Mouse (Mus musculus) naive thymus-derived CD4-positive, alpha-beta T cell, adult 2 months (primary cell): ENCODE measurements around the gene Mrps27.
"Not testable (repeated sequence)": the region's sequence is repeated elsewhere in the genome, so short reads cannot be mapped to it uniquely, and the experiment has no call there.

Experiments
- DNase-seq: peaks from one replicate; pipeline ENCODE4 v3.0.0-alpha.2; 2011; ENCODE audit warnings: low read depth

Gene Mrps27

DNA sequence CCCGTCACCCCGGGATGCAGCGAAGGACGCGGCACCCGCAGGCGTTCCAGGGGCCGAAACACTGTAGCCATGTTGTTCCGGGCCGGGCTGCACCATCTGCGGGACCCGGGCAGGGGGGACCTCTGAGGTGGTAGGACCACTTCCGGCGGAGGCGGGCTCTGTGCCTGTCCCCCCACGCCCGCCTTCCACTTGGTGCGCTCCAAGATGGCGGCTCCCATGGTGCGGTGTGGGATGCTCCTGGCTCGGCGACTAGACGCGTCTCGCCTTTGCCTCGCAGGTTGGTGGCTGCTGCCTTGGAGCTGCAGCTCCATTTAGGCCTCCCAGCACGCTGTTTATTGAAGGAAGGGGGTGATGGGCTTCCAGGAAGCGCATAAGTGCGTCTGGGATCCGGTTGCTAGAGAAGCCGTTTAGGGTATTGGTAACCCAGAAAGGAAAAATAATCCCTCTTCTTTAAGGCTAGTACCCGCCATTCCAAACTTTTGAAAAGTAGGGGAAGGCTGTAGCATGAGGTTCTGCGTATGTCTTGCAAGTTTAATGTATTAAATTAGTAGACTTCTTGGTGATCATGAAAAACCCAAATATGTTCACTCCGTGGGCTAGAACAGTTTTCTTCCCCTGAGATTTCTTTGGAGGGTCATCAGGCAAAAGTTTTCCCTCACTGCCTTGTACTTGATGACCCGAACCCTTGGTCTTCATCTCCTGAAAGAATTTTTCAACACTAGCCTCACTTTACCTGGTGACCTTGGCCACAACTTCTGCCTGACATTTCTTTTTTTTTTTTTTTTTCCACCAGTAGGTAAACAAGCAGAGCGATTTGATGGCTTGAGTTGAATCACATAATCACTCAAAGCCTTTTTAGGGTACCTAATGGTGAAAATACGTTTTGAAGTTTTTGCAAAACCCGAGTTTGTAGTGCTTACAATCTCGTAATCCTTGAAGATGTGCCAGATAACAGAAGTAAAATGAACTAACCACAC lies at the start of gene Mrps27, which contains the start of gene Ptcd2:
Gene Mrps27 (plus strand): TSS at position 188 of the 977 bp plus-strand sequence.
Gene Ptcd2 (minus strand): TSS at position 107 of the 977 bp plus-strand sequence.
- DNase-seq = peak; percentile 95

- no peak for DNase-seq
Observed at GRCm38 (mm10) chr13:99299921-99300320, 44.7 kb upstream of the Mrps27 start.

DNA sequence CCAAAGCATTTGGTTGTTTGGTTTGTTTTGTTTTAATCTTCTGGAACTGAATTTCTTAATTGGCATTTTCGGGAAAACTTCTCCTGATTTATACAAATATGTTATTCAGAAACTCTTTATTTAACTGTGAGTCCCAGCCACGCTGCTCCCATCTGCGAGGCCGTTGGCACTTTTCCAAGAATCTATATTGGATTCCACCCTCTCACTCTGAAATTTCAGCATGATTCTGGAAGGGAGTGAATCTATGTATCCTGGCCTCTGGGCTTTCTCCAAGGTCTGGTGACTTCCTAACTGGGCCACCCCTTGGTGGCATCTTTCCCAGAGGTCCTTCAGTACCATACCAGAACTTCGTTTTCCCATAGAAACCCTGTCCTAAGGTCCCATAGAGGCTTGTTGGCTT lies 40.7 kb upstream of the Mrps27 start:
- no peak for DNase-seq

- no peak for DNase-seq
Observed at GRCm38 (mm10) chr13:99304365-99304764, 40.2 kb upstream of the Mrps27 start.

- no peak for DNase-seq
Observed at GRCm38 (mm10) chr13:99305186-99305585, 39.4 kb upstream of the Mrps27 start.

- DNase-seq = no peak
Observed at GRCm38 (mm10) chr13:99306164-99306563, 38.4 kb upstream of the Mrps27 start.

GRCm38 (mm10) chr13:99307930-99308359 lies 36.6 kb upstream of the Mrps27 start:
- no peak for DNase-seq

GRCm38 (mm10) chr13:99308393-99308792 lies 36.2 kb upstream of the Mrps27 start:
- no peak for DNase-seq

DNA sequence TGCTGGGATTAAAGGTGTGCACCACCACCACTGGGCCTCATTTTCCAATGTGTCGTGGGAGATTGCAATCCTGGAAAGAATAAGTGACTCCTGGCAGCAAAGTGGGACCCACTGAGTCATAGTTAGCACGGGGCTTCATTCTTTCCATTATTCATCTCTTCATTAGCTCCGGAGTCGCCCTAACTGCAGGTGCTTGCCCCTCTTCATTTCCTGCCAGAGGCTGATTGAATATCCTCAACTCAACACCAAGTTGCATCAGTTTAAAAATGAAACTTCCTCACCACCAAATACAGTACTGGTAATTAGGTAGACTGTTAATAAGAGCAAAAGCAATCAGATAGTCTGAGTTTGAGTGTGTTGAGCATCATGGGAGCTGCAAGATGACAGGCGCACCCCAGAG lies 30.5 kb upstream of the Mrps27 start:
- DNase-seq = no peak

DNA sequence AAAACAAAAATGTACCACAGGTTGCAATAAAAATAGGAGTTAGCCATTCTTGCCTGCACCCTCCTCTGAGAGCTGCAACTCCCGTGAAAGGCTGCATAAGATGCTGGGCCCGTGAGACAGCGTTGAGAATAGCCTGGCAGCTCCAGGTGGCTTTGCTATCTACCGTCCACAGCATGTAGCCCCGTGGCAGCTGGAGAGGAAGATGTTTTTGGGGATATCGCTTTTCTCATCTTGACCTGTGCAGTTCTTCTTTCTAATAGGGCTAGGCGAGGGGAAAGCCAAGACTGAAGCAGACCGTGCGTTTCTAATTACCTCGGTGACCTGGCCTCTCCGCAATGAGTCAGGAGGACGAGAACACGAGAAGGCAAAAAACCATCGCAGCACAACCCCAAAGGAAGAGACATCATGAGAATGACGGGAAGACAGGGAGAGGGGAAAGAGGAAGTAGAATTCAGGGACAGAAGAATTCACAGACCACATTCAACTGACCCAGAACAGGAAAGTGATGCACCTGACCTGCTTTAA lies 29.9 kb upstream of the Mrps27 start:
- DNase-seq = no peak

GRCm38 (mm10) chr13:99316366-99316765 lies 28.2 kb upstream of the Mrps27 start:
- no peak for DNase-seq

DNA sequence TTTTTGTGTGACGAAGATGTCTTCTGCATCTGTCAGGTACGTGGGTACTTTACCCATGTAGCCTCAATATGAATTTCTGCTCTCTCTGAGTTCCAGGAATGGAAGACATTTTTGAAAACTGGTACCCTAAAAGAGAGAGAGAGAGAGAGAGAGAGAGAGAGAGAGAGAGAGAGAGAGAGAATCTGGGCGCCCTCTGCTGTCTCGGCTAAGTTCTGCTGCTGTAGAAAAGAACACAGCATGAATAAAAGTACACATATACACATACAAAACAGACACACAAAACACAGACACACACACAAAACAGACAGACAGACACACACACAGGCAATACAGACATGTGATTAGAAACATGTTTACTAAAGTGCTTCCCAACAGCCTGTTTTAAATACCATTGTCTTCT lies 27.5 kb upstream of the Mrps27 start:
- no peak for DNase-seq

DNA sequence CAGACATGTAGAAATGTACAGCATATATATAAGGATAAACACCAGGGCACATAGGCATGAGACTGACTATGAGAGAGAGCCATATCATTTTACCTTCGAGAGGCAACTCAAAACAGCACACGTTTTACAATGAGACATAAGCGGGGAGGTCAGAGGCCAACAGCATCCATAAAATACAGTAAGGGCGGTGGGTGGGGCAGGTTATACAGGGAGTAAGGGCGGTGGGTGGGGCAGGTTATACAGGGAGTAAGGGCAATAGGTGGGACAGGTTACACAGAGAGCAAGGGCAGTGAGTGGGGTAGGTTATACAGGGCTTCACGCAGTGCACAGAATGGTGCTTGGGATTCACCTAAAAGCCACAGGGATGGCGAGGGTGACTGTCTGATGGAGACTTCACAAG lies 24.1 kb upstream of the Mrps27 start:
- no peak for DNase-seq

- not testable (repeated sequence) for DNase-seq
Observed at GRCm38 (mm10) chr13:99322915-99323314, 21.7 kb upstream of the Mrps27 start.

DNA sequence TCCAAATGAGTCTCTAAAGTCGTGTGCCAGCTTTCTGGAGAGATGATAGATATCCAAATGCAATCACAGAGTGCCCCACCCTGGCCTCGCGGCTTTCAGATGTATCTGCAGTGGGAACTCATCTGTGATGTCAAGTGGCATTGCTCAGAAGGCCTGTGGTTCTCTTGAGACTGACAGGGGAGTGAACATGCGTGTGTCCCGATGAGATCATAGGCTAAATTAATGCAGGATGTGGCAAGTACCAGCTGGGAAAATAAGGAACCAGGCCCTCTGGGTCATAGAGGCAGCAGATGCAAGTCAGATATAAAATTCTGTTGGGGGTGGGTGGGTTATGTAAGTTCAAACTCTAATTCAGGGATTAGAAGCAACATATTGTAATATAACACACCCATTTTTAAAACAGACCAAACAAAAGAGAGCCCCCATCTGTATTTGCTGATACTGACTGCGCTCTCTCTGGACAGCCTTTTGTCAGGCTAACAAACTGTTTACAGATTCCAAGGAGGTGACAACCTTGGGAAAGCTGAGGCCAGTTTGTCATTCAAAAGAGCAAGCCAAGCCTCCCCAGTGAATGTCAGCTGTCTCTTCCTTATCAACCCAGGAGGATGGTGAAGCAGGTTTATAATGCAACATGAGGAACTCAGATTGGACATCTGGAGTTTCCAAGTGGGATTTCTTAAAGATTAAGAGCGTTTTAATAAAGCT lies 20.8 kb upstream of the Mrps27 start:
- no peak for DNase-seq

DNA sequence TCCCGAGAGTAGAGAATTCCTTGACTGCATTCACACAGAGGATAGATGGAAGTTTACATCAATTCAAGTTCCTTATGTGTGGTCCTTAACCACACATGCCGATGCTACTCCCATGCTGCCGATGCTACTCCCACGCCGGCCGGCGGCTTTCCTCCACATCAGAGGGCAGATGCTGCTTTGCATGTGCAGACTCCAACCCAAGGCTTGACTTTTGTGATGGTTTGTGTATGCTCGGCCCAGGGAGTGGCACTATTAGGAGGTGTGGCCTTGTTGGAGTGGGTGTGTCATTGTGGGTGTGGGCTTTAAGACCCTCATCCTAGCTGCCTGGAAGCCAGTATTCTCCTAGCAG lies 20.3 kb upstream of the Mrps27 start:
- DNase-seq = not testable (repeated sequence)

GRCm38 (mm10) chr13:99331255-99331654 lies 13.3 kb upstream of the Mrps27 start:
- no peak for DNase-seq

GRCm38 (mm10) chr13:99337510-99337909 lies 7.1 kb upstream of the Mrps27 start:
- no peak for DNase-seq

GRCm38 (mm10) chr13:99341504-99341903 lies 3.1 kb upstream of the Mrps27 start:
- no peak for DNase-seq

DNA sequence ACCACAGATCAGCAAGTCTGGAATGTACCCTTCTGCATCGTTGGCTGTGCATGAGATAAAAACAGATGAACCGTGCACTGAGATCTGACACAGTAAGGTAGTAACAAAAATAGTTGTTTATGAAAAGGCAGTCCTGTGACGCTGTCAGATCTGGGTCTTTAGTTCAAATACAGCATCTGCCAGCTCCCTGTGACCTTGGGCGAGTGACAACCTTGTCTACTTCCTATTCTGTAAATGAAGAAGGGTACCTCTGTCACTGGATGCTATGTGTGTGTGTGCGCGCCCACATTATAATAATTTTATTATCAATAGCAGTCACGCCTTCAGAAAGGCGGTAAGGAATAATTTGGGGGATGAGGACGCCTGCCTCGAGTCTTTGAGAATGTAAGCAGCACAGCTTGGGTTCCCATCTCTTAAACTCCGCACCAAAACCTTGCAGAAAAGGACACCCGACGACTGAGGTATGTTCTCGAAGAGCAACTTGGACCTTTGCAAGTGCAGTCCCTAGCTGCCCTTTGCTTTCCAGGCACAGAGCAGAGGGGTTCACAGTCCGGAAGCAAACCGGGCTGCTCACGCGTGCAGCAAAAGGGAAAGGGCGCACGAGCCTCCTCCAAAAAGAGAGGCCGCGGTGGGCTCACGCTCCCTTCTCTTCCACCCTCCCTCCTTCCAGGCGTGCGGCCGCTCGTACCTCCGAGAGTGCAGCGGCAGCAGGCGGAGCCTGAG lies 549 bp upstream of the Mrps27 start:
- no peak for DNase-seq

- no peak for DNase-seq
Observed at GRCm38 (mm10) chr13:99350009-99350408, 5.4 kb downstream of the Mrps27 start.

DNA sequence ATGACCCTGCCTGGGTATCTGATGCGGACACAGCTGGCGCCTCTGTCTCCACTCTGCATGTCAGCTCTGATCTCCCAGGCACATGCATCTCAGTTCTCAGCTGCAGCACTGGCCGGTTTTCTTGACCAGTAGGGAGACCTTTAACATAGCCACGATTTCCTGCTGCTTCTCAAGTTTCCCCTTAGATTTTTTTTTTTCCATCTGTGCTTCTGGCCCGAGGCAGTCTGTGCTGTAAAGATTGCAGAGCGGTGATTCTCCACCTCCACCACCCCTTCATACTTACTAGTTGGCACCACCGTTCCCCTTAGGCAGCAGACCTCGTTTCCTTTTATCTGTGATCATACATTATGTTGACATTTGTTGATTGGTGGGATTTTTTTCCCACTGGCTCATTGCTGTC lies 6.6 kb downstream of the Mrps27 start:
- DNase-seq = no peak
